Mouse (Mus musculus): ENCODE measurements around the gene Pla2g15. TPM values are rescaled to one million over a fixed set of nuclear protein-coding genes. Genes with fewer than 3 reads are reported as not detected.

Gene Pla2g15
- polyA plus RNA-seq, 1 experiment from 2014 or later: 13.7 TPM

DNA sequence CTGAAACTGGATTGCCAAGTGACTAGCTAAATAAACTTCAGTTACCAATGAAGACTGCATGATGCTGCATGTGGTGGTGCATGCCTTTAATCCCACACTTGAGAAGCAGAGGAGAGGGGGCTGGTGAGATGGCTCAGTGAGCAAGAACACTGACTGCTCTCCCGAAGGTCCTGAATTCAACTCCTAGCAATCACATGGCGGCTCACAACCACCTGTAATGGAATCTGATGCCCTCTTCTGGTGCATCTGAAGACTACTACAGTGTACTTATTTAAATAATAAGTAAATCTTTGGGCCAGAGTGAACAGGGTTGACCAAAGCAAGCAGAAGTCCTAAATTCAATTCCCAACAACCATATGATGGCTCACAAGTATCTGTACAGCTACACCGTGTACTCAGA is 26.8 kb upstream of the Pla2g15 start:
- Histone ChIP-seq H3K27me3 (ENCODE audit: control insufficient read depth, insufficient read depth, low read length) (no peaks in the 10 kb centered on the region), H3K4me3 (replicated peaks; ENCODE audit: low read length) (no peak overlapping the region), H3K36me3 (ENCODE audit: control insufficient read depth, insufficient read depth, low read length) (peaks cover 7% of the 10 kb centered on the region; the same call in 1 of the 2 replicates), H3K9ac (ENCODE audit: low read length) (no peak overlapping the region), H3K9me3 (replicated peaks; ENCODE audit: control insufficient read depth, low read length) (no peaks in the 10 kb centered on the region), H3K4me2 (ENCODE audit: low read depth, low read length) (no peak overlapping the region), H3K4me1 (ENCODE audit: control insufficient read depth, insufficient read depth, low read length) (no peaks in the 10 kb centered on the region), H3K27ac (ENCODE audit: low read length) (no peak overlapping the region)
- 85% methylated on average over 3 of the region's 3 CpGs for WGBS
- ATAC-seq (ENCODE audit: insufficient read depth, low FRiP score): no peak

GRCm38 (mm10) chr8:106126055-106126454 is 24.1 kb upstream of the Pla2g15 start:
- no peak overlapping the region for H3K9ac ChIP-seq (ENCODE audit: low read length)
- no peaks in the 10 kb centered on the region for H3K9me3 ChIP-seq (replicated peaks; ENCODE audit: control insufficient read depth, low read length)
- peaks cover 8% of the 10 kb centered on the region for H3K36me3 ChIP-seq (ENCODE audit: control insufficient read depth, insufficient read depth, low read length)
- no peak overlapping the region for H3K4me3 ChIP-seq (replicated peaks; ENCODE audit: low read length)
- ATAC-seq (ENCODE audit: insufficient read depth, low FRiP score): no peak
- H3K27me3 ChIP-seq (ENCODE audit: control insufficient read depth, insufficient read depth, low read length): no peaks in the 10 kb centered on the region
- 84% methylated on average over 1 of the region's 1 CpGs for WGBS
- no peak overlapping the region for H3K4me2 ChIP-seq (ENCODE audit: low read depth, low read length)
- H3K27ac ChIP-seq (ENCODE audit: low read length): no peak overlapping the region
- H3K4me1 ChIP-seq (ENCODE audit: control insufficient read depth, insufficient read depth, low read length): no peaks in the 10 kb centered on the region

DNA sequence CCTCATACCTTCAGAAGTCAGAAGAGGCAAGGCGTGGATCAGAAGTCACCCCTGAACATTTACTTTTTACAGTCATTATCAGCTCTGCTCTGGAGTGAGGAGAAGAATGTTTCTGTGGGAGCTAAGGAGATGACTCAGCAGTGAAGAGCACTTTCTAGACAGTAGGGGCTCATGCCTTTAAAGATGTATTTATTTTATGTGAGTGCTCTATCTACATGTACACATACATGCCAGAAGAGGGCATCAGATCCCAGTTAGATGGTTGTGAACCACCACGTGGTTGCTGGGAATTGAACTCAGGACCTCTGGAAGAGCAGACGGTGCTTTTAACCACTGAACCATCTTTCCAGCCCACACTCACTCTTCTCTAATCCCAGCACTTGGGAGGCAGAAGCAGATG is 23.1 kb upstream of the Pla2g15 start:
- H3K4me1 ChIP-seq (ENCODE audit: control insufficient read depth, insufficient read depth, low read length): no peaks in the 10 kb centered on the region
- H3K4me3 ChIP-seq (replicated peaks; ENCODE audit: low read length): no peak overlapping the region
- no peak overlapping the region for H3K27ac ChIP-seq (ENCODE audit: low read length)
- no peak for ATAC-seq (ENCODE audit: insufficient read depth, low FRiP score)
- no peak overlapping the region for H3K4me2 ChIP-seq (ENCODE audit: low read depth, low read length)
- H3K36me3 ChIP-seq (ENCODE audit: control insufficient read depth, insufficient read depth, low read length): peaks cover 17% of the 10 kb centered on the region
- 71% methylated on average over 3 of the region's 3 CpGs for WGBS
- no peak overlapping the region for H3K9ac ChIP-seq (ENCODE audit: low read length)
- H3K9me3 ChIP-seq (replicated peaks; ENCODE audit: control insufficient read depth, low read length): no peaks in the 10 kb centered on the region
- H3K27me3 ChIP-seq (ENCODE audit: control insufficient read depth, insufficient read depth, low read length): no peaks in the 10 kb centered on the region

DNA sequence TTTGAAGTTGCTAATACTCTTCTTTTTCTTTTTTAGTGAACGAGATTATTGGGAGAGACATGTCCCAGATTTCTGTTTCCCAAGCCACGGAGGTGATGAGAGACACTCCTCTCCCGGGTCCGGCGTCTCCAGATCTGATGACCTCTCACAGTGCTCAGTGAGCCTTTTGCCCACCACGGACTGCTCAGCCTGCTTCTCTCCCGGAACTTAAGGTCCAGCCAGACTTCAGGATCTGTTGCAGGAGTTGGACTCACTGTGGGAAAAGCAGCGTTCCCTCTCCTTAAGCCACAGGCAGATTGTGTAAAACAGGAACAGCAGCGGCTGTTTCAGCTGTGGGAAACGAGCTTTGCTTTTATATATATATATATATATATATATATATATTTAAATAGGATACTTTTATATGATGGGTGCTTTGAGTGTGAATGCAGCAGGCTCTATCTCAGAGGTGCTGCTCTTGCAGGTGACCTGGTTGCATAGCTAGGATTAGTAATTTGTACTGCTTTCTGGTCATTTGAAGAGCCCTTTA is 22.3 kb upstream of the Pla2g15 start:
- no peak overlapping the region for H3K27ac ChIP-seq (ENCODE audit: low read length)
- no peak for ATAC-seq (ENCODE audit: insufficient read depth, low FRiP score)
- 89% methylated on average over 10 of the region's 10 CpGs for WGBS
- H3K4me2 ChIP-seq (ENCODE audit: low read depth, low read length): no peak overlapping the region
- no peaks in the 10 kb centered on the region for H3K9me3 ChIP-seq (replicated peaks; ENCODE audit: control insufficient read depth, low read length)
- no peaks in the 10 kb centered on the region for H3K4me1 ChIP-seq (ENCODE audit: control insufficient read depth, insufficient read depth, low read length)
- no peak overlapping the region for H3K9ac ChIP-seq (ENCODE audit: low read length)
- peaks cover 23% of the 10 kb centered on the region for H3K36me3 ChIP-seq (ENCODE audit: control insufficient read depth, insufficient read depth, low read length)
- H3K27me3 ChIP-seq (ENCODE audit: control insufficient read depth, insufficient read depth, low read length): no peaks in the 10 kb centered on the region
- no peak overlapping the region for H3K4me3 ChIP-seq (replicated peaks; ENCODE audit: low read length)

DNA sequence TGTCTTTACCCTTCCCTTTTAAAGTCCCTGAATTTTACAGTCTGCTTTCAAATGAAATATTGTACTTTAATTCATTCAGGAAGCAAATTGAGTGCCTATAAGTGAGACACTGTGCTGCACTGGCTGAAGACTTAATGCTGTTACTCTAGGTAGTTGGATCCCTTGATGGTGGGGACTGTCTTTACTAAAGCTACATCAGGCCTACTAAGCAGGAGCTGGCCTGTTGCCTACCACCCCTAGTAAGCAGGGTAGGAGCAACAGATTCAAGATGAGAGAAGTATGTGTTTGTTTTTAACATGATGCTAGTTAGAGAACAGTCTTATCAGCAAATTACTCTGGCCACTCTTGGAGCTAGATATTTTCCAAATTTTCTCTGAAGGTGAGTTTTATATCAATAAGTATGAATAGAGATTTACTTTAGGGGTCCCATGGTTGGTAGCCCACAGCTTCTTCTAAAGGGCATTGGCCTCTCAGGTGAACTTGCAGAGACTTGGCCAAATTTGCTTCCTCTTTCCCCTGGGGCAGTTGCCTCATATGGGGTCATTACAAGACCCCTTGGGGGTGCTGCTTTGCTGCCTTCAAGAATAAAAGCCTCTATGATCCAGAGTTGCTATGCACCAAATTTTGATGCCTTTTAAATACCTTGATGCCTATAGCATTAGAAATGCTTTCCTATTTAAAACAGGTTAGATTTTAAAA is 20.8 kb upstream of the Pla2g15 start:
- Histone ChIP-seq H3K4me1 (ENCODE audit: control insufficient read depth, insufficient read depth, low read length) (peaks cover 7% of the 10 kb centered on the region; the same call in 1 of the 2 replicates), H3K4me3 (replicated peaks; ENCODE audit: low read length) (no peak overlapping the region), H3K27ac (ENCODE audit: low read length) (no peak overlapping the region), H3K4me2 (ENCODE audit: low read depth, low read length) (no peak overlapping the region), H3K27me3 (ENCODE audit: control insufficient read depth, insufficient read depth, low read length) (0 out of 2 replicates have a peak, but pooled peaks cover under 1% of the 10 kb centered on the region), H3K36me3 (ENCODE audit: control insufficient read depth, insufficient read depth, low read length) (peaks cover 20% of the 10 kb centered on the region), H3K9ac (ENCODE audit: low read length) (no peak overlapping the region), H3K9me3 (replicated peaks; ENCODE audit: control insufficient read depth, low read length) (no peaks in the 10 kb centered on the region)
- no peak for ATAC-seq (ENCODE audit: insufficient read depth, low FRiP score)

DNA sequence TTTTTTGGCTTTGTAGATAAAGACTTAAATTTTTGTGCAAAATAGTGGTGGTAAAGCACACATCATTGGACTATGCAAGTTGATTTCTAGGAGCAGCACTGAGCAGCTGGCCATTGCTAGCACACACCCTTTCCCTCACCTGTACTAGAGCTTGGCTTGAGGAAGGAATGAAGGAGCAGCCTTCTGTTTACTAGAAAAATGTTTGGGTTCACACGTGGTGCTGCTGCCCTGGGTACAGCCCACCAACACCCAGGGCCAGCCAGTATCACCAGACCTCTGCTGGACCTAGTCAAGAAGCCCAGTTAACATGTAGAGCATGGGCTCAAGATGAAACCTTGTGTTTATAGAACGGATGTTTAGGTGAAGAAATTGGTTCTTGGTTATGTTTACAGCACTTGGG is 20.2 kb upstream of the Pla2g15 start:
- Histone ChIP-seq H3K4me1 (ENCODE audit: control insufficient read depth, insufficient read depth, low read length) (peaks cover 7% of the 10 kb centered on the region; the same call in 1 of the 2 replicates), H3K4me3 (replicated peaks; ENCODE audit: low read length) (no peak overlapping the region), H3K27me3 (ENCODE audit: control insufficient read depth, insufficient read depth, low read length) (peaks cover 7% of the 10 kb centered on the region; the same call in 1 of the 2 replicates), H3K4me2 (ENCODE audit: low read depth, low read length) (no peak overlapping the region), H3K9me3 (replicated peaks; ENCODE audit: control insufficient read depth, low read length) (no peaks in the 10 kb centered on the region), H3K27ac (ENCODE audit: low read length) (no peak overlapping the region), H3K36me3 (ENCODE audit: control insufficient read depth, insufficient read depth, low read length) (peaks cover 20% of the 10 kb centered on the region), H3K9ac (ENCODE audit: low read length) (no peak overlapping the region)
- WGBS: 67% methylated on average over 2 of the region's 2 CpGs
- no peak for ATAC-seq (ENCODE audit: insufficient read depth, low FRiP score)

DNA sequence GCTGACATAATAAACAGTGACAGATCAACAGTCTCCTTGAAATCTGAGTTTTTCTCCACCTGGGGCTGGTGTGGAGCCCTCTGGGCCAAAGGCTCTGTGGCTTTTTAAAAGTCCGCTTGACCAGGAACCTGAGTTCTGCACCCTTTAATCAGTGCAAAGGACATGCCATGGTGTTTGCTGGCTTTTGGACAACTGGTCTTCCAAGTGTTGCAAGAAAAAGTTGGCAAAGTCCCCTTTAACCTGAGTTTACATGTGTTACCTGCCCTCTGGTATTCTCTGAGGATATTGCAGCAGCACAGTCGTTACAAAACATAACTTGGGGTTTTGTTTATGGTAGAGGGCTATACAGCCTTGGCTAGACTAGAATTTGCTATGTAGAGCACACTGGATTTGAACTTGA is 19.7 kb upstream of the Pla2g15 start:
- Histone ChIP-seq H3K27me3 (ENCODE audit: control insufficient read depth, insufficient read depth, low read length) (peaks cover 12% of the 10 kb centered on the region; the same call in 1 of the 2 replicates), H3K4me2 (ENCODE audit: low read depth, low read length) (no peak overlapping the region), H3K4me3 (replicated peaks; ENCODE audit: low read length) (no peak overlapping the region), H3K27ac (ENCODE audit: low read length) (no peak overlapping the region), H3K9ac (ENCODE audit: low read length) (no peak overlapping the region), H3K4me1 (ENCODE audit: control insufficient read depth, insufficient read depth, low read length) (peaks cover 7% of the 10 kb centered on the region; the same call in 1 of the 2 replicates), H3K9me3 (replicated peaks; ENCODE audit: control insufficient read depth, low read length) (no peaks in the 10 kb centered on the region), H3K36me3 (ENCODE audit: control insufficient read depth, insufficient read depth, low read length) (peaks cover 20% of the 10 kb centered on the region)
- no peak for ATAC-seq (ENCODE audit: insufficient read depth, low FRiP score)
- WGBS: 71% methylated on average over 2 of the region's 2 CpGs

DNA sequence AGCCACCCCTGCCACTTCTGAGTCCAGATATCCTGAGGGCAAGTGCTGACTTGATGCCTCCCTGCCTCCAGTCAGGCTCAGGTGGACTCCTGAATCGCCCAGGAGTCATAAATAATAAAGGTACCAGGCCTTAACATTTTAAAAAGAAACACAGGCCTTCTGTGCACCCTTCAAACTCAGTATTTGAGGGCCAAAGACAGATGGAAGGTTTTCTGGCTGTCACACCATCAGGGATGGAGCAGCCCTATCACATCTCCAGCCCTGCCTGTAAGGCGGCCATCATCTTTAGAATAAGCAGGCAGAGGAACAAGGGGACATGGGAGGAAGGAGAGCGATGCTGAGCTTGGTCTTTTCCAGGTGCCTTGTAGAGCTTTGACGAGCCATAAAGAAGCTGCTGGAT is 19.2 kb upstream of the Pla2g15 start:
- ATAC-seq (ENCODE audit: insufficient read depth, low FRiP score): no peak
- H3K4me2 ChIP-seq (ENCODE audit: low read depth, low read length): no peak overlapping the region
- H3K36me3 ChIP-seq (ENCODE audit: control insufficient read depth, insufficient read depth, low read length): peaks cover 20% of the 10 kb centered on the region
- H3K9ac ChIP-seq (ENCODE audit: low read length): no peak overlapping the region
- H3K4me1 ChIP-seq (ENCODE audit: control insufficient read depth, insufficient read depth, low read length): peaks cover 11% of the 10 kb centered on the region
- WGBS: 82% methylated on average over 4 of the region's 4 CpGs
- H3K27me3 ChIP-seq (ENCODE audit: control insufficient read depth, insufficient read depth, low read length): peaks cover 12% of the 10 kb centered on the region; the same call in 1 of the 2 replicates
- H3K27ac ChIP-seq (ENCODE audit: low read length): no peak overlapping the region
- H3K4me3 ChIP-seq (replicated peaks; ENCODE audit: low read length): no peak overlapping the region
- H3K9me3 ChIP-seq (replicated peaks; ENCODE audit: control insufficient read depth, low read length): no peaks in the 10 kb centered on the region

DNA sequence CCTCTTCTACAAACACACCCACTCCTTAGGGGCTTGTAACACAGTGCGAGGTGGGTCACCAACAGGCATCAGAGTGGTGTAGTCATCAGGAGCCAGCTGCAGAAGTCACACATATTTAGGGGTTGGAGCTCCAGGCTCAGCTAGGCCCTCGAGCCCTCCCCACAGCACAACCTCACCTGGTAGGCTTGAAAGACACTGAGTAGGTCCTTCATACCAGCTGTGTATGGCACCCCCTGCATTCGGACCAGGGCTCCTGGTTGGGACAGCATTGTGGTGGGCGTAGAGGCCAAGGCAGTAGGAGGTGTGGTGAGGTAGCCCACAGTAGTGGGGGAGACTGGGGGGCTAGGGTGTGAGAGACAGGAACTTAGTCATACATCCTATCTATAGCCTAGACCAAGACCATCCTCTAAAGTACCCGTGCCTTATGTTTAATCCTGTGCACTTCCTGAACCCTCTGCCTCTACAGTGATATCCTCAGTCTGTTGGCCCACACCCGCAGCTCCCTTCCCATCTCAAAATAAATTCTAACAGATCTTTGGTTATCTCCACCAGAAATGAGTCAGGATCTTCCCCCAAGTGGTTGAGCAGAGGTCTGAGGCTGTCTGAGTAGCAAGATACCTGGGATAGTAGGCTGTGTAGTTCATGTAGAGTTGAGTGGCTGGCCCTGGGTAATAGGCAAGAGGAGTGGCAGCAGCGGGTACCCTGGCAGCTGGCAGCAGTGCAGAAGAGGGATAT is 18.5 kb upstream of the Pla2g15 start:
- H3K27me3 ChIP-seq (ENCODE audit: control insufficient read depth, insufficient read depth, low read length): peaks cover 12% of the 10 kb centered on the region; the same call in 1 of the 2 replicates
- H3K36me3 ChIP-seq (ENCODE audit: control insufficient read depth, insufficient read depth, low read length): peaks cover 20% of the 10 kb centered on the region
- H3K9me3 ChIP-seq (replicated peaks; ENCODE audit: control insufficient read depth, low read length): no peaks in the 10 kb centered on the region
- ATAC-seq (ENCODE audit: insufficient read depth, low FRiP score): no peak
- peaks cover 14% of the 10 kb centered on the region for H3K4me1 ChIP-seq (ENCODE audit: control insufficient read depth, insufficient read depth, low read length)
- 90% methylated on average over 7 of the region's 7 CpGs for WGBS
- H3K4me3 ChIP-seq (replicated peaks; ENCODE audit: low read length): no peak overlapping the region
- no peak overlapping the region; the same call in 1 of the 2 replicates for H3K9ac ChIP-seq (ENCODE audit: low read length)
- no peak overlapping the region for H3K4me2 ChIP-seq (ENCODE audit: low read depth, low read length)
- no peak overlapping the region for H3K27ac ChIP-seq (ENCODE audit: low read length)
